Mouse (Mus musculus) small intestine, adult 2 months (tissue): ENCODE measurements around the gene Mns1. TPM values are rescaled to one million over a fixed set of nuclear protein-coding genes. Genes with fewer than 3 reads are reported as not detected.

Source experiments
- H3K27ac ChIP-seq: fragments of 200-500 bp; 2 replicates; pipeline ENCODE4 v1.5.1; 2012; ENCODE audit warnings: low read depth, low read length, control low read depth, inconsistent platforms; ENCODE audit not compliant: insufficient read depth
- H3K27me3 ChIP-seq: fragments of 200-500 bp; 2 replicates; pipeline ENCODE4 v1.6.1; 2012; ENCODE audit warnings: mild to moderate bottlenecking, moderate library complexity, low read length, inconsistent platforms; ENCODE audit not compliant: control insufficient read depth, insufficient read depth
- H3K36me3 ChIP-seq: fragments of 200-500 bp; 2 replicates; pipeline ENCODE4 v1.6.1; 2012; ENCODE audit warnings: mild to moderate bottlenecking, low read length, control low read depth, inconsistent platforms; ENCODE audit not compliant: control insufficient read depth, insufficient read depth
- H3K4me1 ChIP-seq: fragments of 200-500 bp; 2 replicates; pipeline ENCODE4 v1.6.1; 2012; ENCODE audit warnings: low read length, inconsistent platforms, mixed read lengths; ENCODE audit not compliant: control insufficient read depth, insufficient read depth, insufficient read length
- H3K4me3 ChIP-seq: fragments of 200-500 bp; 2 replicates; pipeline ENCODE4 v1.5.1; 2012; ENCODE audit warnings: low read depth, mild to moderate bottlenecking, control low read depth, inconsistent platforms, low read length, moderate library complexity
- CTCF ChIP-seq: fragments of 200-500 bp; IDR thresholded peaks from 2 replicates; pipeline ENCODE4 v1.5.1; 2012; ENCODE audit warnings: low read depth, mild to moderate bottlenecking, control low read depth, inconsistent platforms, low read length, moderate library complexity, mixed read lengths; ENCODE audit not compliant: insufficient replicate concordance, insufficient read length; ENCODE audit errors: extremely low read depth
- POLR2A ChIP-seq: fragments of 200-500 bp; IDR thresholded peaks from 2 replicates; pipeline ENCODE4 v1.6.1; 2012; ENCODE audit warnings: low read depth, mild to moderate bottlenecking, control low read depth, inconsistent platforms, low read length, moderate library complexity
- WGBS: fragments of 180-500 bp; shearing (Covaris S2); methylation state at CpG from one replicate; pipeline ENCODE4 v1.1.7; 2018; 5-methylcytosine and 5-hydroxymethylcytosine counted together
- polyA plus RNA-seq: library from polyadenylated mRNA; depleted of rRNA; stranded (reverse); fragments of >200 nt; gene quantifications from 2 replicates; pipeline ENCODE4 v1.2.3, GENCODE M21; 2012

The Mns1 gene
- polyA plus RNA-seq, 1 experiment, result 0.19 TPM

DNA sequence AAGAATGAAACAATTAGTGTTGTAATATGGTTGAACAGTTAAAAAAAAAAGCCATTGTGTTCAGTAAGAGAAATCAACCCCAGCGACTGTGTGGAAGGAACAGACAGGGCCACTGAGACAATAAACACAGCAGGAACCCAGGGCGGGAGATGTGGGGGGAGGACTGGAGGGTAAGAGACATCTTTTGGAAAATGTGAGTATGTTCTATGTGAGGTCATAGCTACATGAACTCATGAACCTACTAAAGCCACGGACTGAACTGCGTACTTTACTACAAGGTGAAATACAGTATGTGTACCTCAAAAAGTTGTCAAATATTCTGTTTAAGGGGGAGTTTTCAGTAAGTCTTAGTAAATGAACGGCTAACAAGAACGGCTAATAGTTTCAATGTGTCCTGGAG lies 39.5 kb downstream of the Mns1 start:
- WGBS, result 87% methylated on average over 6 of the region's 6 CpGs
- Histone ChIP-seq H3K27me3 (no peaks in the 10 kb centered on the region), H3K4me3 (no peak overlapping the region), H3K36me3 (peaks cover 8% of the 10 kb centered on the region; the same call in 1 of the 2 replicates), H3K4me1 (no peaks in the 10 kb centered on the region), H3K27ac (no peak overlapping the region)
- no peak for TF ChIP-seq POLR2A
- no peak for TF ChIP-seq CTCF

- 100% methylated on average over 1 of the region's 1 CpGs for WGBS
- H3K4me1 ChIP-seq, result no peaks in the 10 kb centered on the region
- H3K27ac ChIP-seq, result no peak overlapping the region
- H3K4me3 ChIP-seq, result no peak overlapping the region
- H3K36me3 ChIP-seq, result peaks cover 4% of the 10 kb centered on the region; the same call in 1 of the 2 replicates
- no peaks in the 10 kb centered on the region for H3K27me3 ChIP-seq
- TF ChIP-seq CTCF (no peak), POLR2A (no peak)
These were observed 41.5 kb downstream of the Mns1 start for GRCm38 (mm10) chr9:72479276-72479675.

DNA sequence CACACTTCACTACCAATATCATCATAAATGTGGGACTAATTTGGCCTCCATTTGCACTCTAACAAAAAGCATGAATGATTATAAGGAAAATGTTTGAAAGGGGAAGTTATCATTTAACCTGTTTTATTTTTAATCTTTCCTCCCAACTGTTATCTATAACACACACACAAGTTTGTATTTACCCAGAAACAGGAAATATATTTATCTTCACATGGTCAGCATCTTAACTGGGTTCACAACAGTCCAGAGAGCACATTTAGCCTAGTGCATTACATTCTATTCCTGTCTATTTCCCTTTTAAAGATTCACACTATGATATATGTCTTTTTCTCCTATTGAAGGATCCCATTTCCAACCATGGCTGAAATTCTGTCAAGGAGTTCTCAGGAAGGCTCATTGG lies 50.7 kb downstream of the Mns1 start:
- Histone ChIP-seq H3K36me3 (no peaks in the 10 kb centered on the region), H3K4me3 (no peak overlapping the region), H3K27me3 (no peaks in the 10 kb centered on the region), H3K27ac (no peak overlapping the region), H3K4me1 (peaks cover 6% of the 10 kb centered on the region; the same call in 1 of the 2 replicates)
- TF ChIP-seq POLR2A, result no peak
- TF ChIP-seq CTCF, result no peak

GRCm38 (mm10) chr9:72489131-72489530 lies 51.3 kb downstream of the Mns1 start:
- Histone ChIP-seq H3K4me1 (peaks cover 7% of the 10 kb centered on the region; the same call in 1 of the 2 replicates), H3K27ac (no peak overlapping the region), H3K27me3 (no peaks in the 10 kb centered on the region), H3K4me3 (no peak overlapping the region), H3K36me3 (no peaks in the 10 kb centered on the region)
- WGBS, result 92% methylated on average over 5 of the region's 5 CpGs
- TF ChIP-seq CTCF, result no peak
- TF ChIP-seq POLR2A, result no peak

- H3K27ac ChIP-seq, result peak overlapping the region; percentile 93
- peaks cover 8% of the 10 kb centered on the region; the same call in 1 of the 2 replicates for H3K4me1 ChIP-seq
- H3K27me3 ChIP-seq, result no peaks in the 10 kb centered on the region
- no peak for TF ChIP-seq CTCF
- peak; percentile 37 for TF ChIP-seq POLR2A
- H3K36me3 ChIP-seq, result no peaks in the 10 kb centered on the region
- WGBS, result under 1% methylated on average over 32 of the region's 32 CpGs
- H3K4me3 ChIP-seq, result peak overlapping the region; percentile 82
These were observed 53.9 kb downstream of the Mns1 start for GRCm38 (mm10) chr9:72491559-72492193.

DNA sequence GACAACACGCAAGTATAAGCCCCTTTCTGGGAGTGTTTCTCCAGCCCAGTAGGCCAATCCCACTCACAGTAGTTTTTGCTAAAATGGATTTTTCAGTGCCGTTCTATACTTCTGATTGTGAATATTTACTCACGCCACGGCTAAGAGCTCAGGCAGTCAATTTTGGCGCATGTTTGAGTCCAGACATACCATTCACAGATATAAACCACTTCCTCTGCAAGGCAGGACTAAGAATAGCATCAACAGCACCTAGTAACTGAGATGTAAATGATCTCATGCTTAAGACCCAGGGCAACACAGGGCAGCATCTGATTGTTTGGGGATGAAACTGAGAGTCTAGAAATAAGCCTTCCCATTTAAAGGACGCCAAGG lies 54.4 kb downstream of the Mns1 start, which contains the start of gene Tex9:
Gene Tex9, minus strand, starts transcription at position 19 of the 372 bp plus-strand sequence.
- no peak for TF ChIP-seq CTCF
- no peak for TF ChIP-seq POLR2A
- H3K4me3 ChIP-seq, result peak within 1 kb of the TSS; percentile 82
- peak within 1 kb of the TSS; percentile 93 for H3K27ac ChIP-seq
- H3K36me3 ChIP-seq, result no peaks in the 10 kb centered on the region
- H3K27me3 ChIP-seq, result no peaks in the 10 kb centered on the region
- H3K4me1 ChIP-seq, result peaks cover 8% of the 10 kb centered on the region; the same call in 1 of the 2 replicates
- WGBS, result 9% methylated on average over 6 of the region's 6 CpGs

GRCm38 (mm10) chr9:72493465-72493864 lies 55.7 kb downstream of the Mns1 start:
- no peaks in the 10 kb centered on the region for H3K36me3 ChIP-seq
- no peak overlapping the region for H3K27ac ChIP-seq
- 84% methylated on average over 2 of the region's 2 CpGs for WGBS
- H3K4me3 ChIP-seq, result no peak overlapping the region
- peaks cover 8% of the 10 kb centered on the region; the same call in 1 of the 2 replicates for H3K4me1 ChIP-seq
- H3K27me3 ChIP-seq, result no peaks in the 10 kb centered on the region
- TF ChIP-seq POLR2A, result no peak
- no peak for TF ChIP-seq CTCF
